Mouse (Mus musculus): ENCODE measurements at regions not wholly inside any gene's neighbourhood (a gene's known extent, or its start where the extent isn't known, plus 50 kb on each side); places are given as distances from the start of the nearest gene placed in this dataset.

GRCm38 (mm10) chr14:9157941-9158340 lies 491.9 kb upstream of the 4930452B06Rik start:
- no peak for TF ChIP-seq FLI1 (IDR thresholded peaks at IDR 0.05; ENCODE audit: low read length)
- TF ChIP-seq GATA1 (IDR thresholded peaks at IDR 0.05; ENCODE audit: borderline replicate concordance, low read length): no peak
